Mouse (Mus musculus) neutrophil, adult 59 days (primary cell): ENCODE measurements around the gene P4hb. TPM values are rescaled to one million over a fixed set of nuclear protein-coding genes. Genes with fewer than 3 reads are reported as not detected.

ENCODE experiments used
- total RNA-seq, 2 experiments: library from RNA; stranded (reverse); gene quantifications; 1 replicate in 1 of 2; 2 replicates in 1 of 2; pipeline ENCODE4 v1.2.4; 2023

Gene P4hb
- 100 to 1,000 TPM; 250 to 293 TPM for total RNA-seq

DNA sequence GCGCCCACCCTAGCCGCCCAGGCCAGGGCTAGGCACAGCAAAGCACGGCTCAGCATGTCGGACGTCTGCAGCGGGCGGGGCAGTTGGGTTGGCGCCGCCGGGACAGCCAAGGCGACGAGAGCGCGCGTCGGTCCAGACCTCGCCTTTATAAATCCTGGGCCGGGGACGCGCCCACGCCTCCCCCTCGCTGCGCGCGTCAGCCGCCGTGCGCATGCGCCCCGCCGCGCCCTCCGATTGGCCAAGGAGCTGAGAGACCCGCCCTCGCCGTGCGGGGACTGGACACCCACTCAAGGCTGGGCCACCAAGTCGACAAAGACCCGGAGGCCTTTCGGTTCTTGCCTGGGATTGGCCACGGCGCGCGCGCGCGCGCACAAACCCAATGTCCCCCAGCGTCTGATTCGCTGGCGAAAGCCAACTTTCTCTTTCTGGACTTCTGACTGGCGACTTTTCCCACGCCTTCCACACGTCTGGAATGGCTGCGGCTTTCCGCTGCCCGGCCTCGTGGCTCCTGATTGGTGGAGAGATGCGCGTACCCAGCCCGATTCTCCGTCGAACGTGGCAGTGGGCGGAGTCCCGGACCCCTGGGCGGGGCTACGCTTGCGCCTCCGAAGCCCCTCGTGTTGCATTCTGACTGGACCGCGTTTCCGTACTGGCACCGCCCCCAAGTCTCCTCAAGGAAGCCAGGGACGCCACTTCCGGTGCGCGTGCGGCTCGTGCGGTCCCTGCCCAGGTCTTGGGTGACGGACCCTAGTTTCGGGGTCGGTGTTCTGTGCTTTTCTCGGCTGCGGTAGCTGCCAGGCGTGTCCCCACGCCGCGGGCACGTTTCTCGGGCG is at the start of gene P4hb:
Gene P4hb (minus strand): TSS at position 502 of the 833 bp plus-strand sequence.

GRCm38 (mm10) chr11:120617519-120618112 is 44.6 kb upstream of the P4hb start, which contains the start of gene Pcyt2:
TSS of gene Pcyt2 (minus strand) at chr11:120617936.

DNA sequence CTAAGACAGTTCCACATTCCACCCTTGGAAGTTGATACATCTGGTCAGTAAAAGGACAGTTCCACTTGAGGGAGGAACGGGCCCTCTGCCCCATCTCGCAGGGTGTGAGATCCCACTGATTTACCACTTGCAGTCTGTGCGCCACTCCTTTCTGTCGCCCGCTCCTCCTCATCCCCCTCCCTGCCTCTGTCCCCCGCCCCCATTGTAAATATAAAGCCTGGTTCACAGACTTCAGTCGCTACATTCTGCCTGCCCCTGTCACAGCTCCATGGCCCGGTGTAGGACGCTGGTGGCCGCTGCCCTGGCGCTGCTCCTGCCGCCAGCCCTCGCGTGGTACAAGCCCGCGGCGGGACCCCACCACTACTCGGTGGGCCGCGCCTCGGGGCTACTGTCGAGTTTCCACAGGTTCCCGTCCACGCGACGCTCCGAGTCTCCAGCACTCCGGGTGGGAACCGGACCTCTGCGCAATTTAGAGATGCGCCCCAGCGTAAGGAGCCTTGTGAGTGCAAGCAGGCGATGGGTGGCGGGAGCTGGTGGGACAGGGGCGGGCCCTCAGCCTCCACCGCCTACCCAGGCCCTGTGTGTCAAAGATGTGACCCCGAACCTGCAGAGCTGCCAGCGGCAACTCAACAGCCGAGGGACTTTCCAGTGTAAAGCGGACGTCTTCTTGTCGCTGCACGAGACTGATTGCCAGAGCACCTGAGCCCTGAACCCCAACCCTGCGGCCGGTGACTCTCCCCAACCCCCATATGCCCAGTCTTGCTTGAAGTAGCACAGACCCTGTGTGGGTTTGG is 35.4 kb upstream of the P4hb start, which contains the start of gene Npb:
Gene Npb (plus strand): TSS at position 237 of the 794 bp plus-strand sequence.

GRCm38 (mm10) chr11:120598283-120598989 is 25.4 kb upstream of the P4hb start, which contains the start of the genes Alyref and Anapc11:
TSS of gene Alyref (minus strand) at chr11:120598365.
TSS of gene Anapc11 (plus strand) at chr11:120598421.

GRCm38 (mm10) chr11:120581490-120582267 is 8.6 kb upstream of the P4hb start, which contains the start of gene Arhgdia:
TSS of gene Arhgdia (minus strand) at chr11:120581624.

DNA sequence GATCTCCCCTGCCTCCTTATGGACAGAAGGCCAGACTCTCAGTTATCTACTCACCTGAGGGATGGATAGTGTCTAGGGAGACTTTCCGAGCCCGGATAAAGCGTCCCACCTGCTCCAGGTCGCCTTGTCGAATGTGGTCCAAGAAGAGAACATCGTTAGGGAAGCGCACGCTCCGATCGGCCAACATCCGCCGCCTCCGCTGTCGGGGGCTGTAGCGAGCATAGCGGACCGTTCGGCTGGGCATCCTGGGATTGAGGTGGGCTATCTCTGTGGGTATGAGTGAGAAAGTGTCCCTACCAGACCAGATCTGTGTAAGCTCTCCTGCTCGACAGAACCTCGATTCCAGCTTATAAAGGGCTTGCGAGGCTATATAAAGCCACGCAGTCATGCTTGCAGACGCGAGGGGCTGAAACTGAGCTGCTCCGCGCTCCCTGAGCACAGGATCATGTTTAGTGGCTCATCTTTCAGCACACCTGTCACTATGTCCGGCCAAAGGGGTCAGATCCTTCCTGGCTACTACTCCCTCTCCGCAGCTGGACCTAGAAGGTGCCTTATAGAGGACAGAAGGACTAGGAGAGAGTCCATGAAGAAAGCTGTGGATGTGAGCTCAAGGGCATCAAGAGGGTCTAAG is 22.1 kb downstream of the P4hb start, which contains the start of gene Ppp1r27:
Gene Ppp1r27 (minus strand): TSS at position 323 of the 631 bp plus-strand sequence.

GRCm38 (mm10) chr11:120549168-120549945 is 23.7 kb downstream of the P4hb start, which contains the start of gene Mcrip1:
TSS of gene Mcrip1 (minus strand) at chr11:120549727.

DNA sequence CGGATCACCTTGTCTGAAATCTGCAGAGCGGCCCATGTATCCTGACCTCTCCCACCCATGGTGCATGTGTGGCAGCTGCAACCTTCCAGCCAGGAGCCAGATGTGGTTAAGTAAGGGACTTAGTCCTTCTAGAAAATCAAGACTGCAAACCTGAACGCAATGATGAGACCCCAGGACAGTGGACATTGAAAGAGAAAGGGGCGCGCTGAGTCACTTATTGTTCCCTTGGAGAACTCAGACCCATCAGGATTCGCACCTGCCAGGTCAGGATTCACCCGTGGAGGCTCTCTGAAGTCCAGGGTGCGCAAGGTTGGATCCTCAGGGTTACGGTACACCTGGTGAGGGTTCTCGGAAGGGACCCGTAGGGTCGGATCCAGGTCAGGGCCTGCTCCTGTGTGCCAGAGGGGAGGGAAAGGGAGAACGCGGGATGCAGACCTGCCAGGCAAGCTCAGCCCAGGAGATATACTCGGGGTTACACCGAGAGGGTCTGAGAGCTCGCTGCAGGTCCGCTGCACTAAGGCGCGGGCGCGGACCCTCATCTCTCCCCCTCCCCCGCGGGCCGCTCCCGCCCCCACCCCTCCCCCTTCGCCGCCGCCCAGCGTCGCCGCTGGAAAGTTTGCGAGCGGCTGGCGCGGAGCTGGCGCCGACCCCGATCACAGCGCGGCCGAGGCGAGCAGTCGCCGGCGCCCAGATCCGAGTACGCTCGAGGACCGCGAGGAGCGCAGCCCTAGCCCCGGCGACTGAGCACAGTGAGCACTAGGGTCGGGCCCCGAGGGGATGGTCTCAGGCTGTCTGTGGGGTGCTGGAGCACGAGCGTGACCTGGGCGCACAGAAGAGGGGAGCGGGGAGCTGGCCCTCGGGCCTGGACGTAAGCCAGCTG is 42.7 kb downstream of the P4hb start, which contains the start of gene Gcgr:
Gene Gcgr (plus strand): TSS at position 615 of the 880 bp plus-strand sequence.

Other genes with a start within 250 kb of the P4hb start
- 1,000 to 10,000 TPM; 3,512 to 3,572 TPM for gene Actg1, start 224.7 kb downstream of the P4hb start, total RNA-seq
- 1 to 10 TPM in 1 of 2 experiments, not detected in 1; 1.3 TPM for gene Fscn2, start 211.7 kb downstream of the P4hb start, total RNA-seq
- gene Faap100, start 194.5 kb downstream of the P4hb start, total RNA-seq, result 10 to 100 TPM; 14.7 to 20.0 TPM
- 10 to 100 TPM; 46.4 to 49.1 TPM for gene Nploc4, start 135.5 kb downstream of the P4hb start, total RNA-seq
- under 1 TPM in 1 of 2 experiments, not detected in 1; 0.22 TPM for gene Tspan10, start 130.6 kb downstream of the P4hb start, total RNA-seq
- gene Pde6g, start 119.8 kb downstream of the P4hb start, total RNA-seq, result not detected
- gene Oxld1, start 115.2 kb downstream of the P4hb start, total RNA-seq, result 1 to 10 TPM; 5.2 to 6.9 TPM
- gene Ccdc137, start 115.1 kb downstream of the P4hb start, total RNA-seq, result 10 to 100 TPM in 1 of 2 experiments, 1 to 10 TPM in 1; 9.3 to 11.5 TPM
- 1 to 10 TPM; 8.2 to 9.5 TPM for gene Arl16, start 105.6 kb downstream of the P4hb start, total RNA-seq
- 10 to 100 TPM; 15.7 to 20.7 TPM for gene Mrpl12, start 88.6 kb downstream of the P4hb start, total RNA-seq
- gene Slc25a10, start 81.4 kb downstream of the P4hb start, total RNA-seq, result 10 to 100 TPM; 12.5 to 13.2 TPM
- gene Gcgr, start 42.6 kb downstream of the P4hb start, total RNA-seq, result not detected
- gene Mcrip1, start 23.5 kb downstream of the P4hb start, total RNA-seq, result 10 to 100 TPM; 28.5 to 32.8 TPM
- not detected for gene Ppp1r27, start 22.1 kb downstream of the P4hb start, total RNA-seq
- gene Arhgdia, start 8.4 kb upstream of the P4hb start, total RNA-seq, result 100 to 1,000 TPM; 404 to 468 TPM
- gene Alyref, start 25.1 kb upstream of the P4hb start, total RNA-seq, result 100 to 1,000 TPM; 129 to 148 TPM
- gene Anapc11, start 25.2 kb upstream of the P4hb start, total RNA-seq, result 10 to 100 TPM; 51.5 to 52.9 TPM
- 1 to 10 TPM in 1 of 2 experiments, not detected in 1; 1.3 TPM for gene Npb, start 35.2 kb upstream of the P4hb start, total RNA-seq
- 10 to 100 TPM; 33.2 to 34.6 TPM for gene Pcyt2, start 44.7 kb upstream of the P4hb start, total RNA-seq
- 100 to 1,000 TPM; 117 to 133 TPM for gene Sirt7, start 52.0 kb upstream of the P4hb start, total RNA-seq
- gene Mafg, start 60.3 kb upstream of the P4hb start, total RNA-seq, result 100 to 1,000 TPM; 143 to 148 TPM
- 1 to 10 TPM; 1.3 to 2.7 TPM for gene Pycr1, start 70.5 kb upstream of the P4hb start, total RNA-seq
- gene Myadml2, start 74.9 kb upstream of the P4hb start, total RNA-seq, result not detected
- gene Notum, start 87.9 kb upstream of the P4hb start, total RNA-seq, result 1 to 10 TPM in 1 of 2 experiments, not detected in 1; 1.8 TPM
- gene Aspscr1, start 99.7 kb upstream of the P4hb start, total RNA-seq, result 10 to 100 TPM; 79.9 to 88.5 TPM
- 10 to 100 TPM; 35.5 to 36.7 TPM for gene Cenpx, start 140.5 kb upstream of the P4hb start, total RNA-seq
- 10 to 100 TPM; 11.7 to 15.4 TPM for gene Lrrc45, start 140.7 kb upstream of the P4hb start, total RNA-seq
- under 1 TPM in 1 of 2 experiments, not detected in 1; 0.67 TPM for gene Rac3, start 148.2 kb upstream of the P4hb start, total RNA-seq
- gene Dcxr, start 154.0 kb upstream of the P4hb start, total RNA-seq, result 10 to 100 TPM in 1 of 2 experiments, 1 to 10 TPM in 1; 6.2 to 12.1 TPM
- 10 to 100 TPM in 1 of 2 experiments, 1 to 10 TPM in 1; 4.7 to 10.3 TPM for gene Cbr2, start 158.9 kb upstream of the P4hb start, total RNA-seq
- 10 to 100 TPM; 42.1 to 54.6 TPM for gene Hmga1b, start 189.5 kb upstream of the P4hb start, total RNA-seq
- 10 to 100 TPM; 12.8 to 14.4 TPM for gene Rfng, start 211.0 kb upstream of the P4hb start, total RNA-seq
- gene Gps1, start 211.0 kb upstream of the P4hb start, total RNA-seq, result 10 to 100 TPM; 32.3 to 47.8 TPM
- gene Dus1l, start 223.2 kb upstream of the P4hb start, total RNA-seq, result 10 to 100 TPM; 31.9 to 38.5 TPM